ENCODE assay signal across 8 mouse cellular contexts in the genomic region with DNA sequence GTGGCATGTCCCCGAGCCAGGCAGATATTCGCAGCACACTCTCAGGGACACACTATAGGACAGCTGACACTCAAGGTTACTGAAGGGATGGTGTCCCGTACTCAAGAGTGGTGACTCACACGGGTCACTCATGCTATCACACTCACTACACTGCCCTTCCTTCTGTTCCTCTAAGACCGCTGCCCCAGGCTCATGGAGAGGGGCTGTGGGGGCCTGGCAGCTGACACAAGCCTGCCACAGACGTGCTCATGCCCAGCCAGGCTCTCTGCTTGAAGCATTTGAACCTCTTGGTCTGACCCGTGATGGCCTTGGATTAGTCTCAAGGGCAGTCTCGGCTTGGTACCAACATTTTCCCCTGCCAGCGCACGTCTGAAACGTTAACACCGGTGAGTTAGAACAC. TPM values are rescaled to one million over a fixed set of nuclear protein-coding genes. Genes with fewer than 3 reads are reported as not detected.
A peak's percentile ranks its signal among the peaks of the same experiment; 100 is the strongest.
DNase-seq lines count a peak whose midpoint lies in the region; ATAC-seq lines count a peak whose summit lies in the region.

No protein-coding gene starts in this region.

- ATAC-seq in forebrain, embryonic 11.5 days (replicated peaks; ENCODE audit: low FRiP score): 0 out of 2 replicates have a peak, but pooled peaks have one; percentile 35
- ATAC-seq in forebrain, embryonic 16.5 days: no peak
- no peak for ATAC-seq in limb, embryonic 12.5 days (ENCODE audit: insufficient number of reproducible peaks, insufficient read depth, low FRiP score, low TSS enrichment, low read depth)
- ATAC-seq in frontal cortex, adult (ENCODE audit: low TSS enrichment): no peak

- H3K9me3 ChIP-seq in forebrain, embryonic 11.5 days (ENCODE audit: control insufficient read depth, low read length): no peaks in the 10 kb centered on the region
- H3K9me3 ChIP-seq in forebrain, embryonic 16.5 days (ENCODE audit: control insufficient read depth, low read length): no peaks in the 10 kb centered on the region
- H3K9me3 ChIP-seq in limb, embryonic 12.5 days: no peaks in the 10 kb centered on the region

- H3K9ac ChIP-seq in forebrain, embryonic 11.5 days (ENCODE audit: low read length): no peak overlapping the region; the same call in 1 of the 2 replicates
- no peak overlapping the region for H3K9ac ChIP-seq in forebrain, embryonic 16.5 days (replicated peaks; ENCODE audit: low read depth, low read length)
- H3K9ac ChIP-seq in limb, embryonic 12.5 days (replicated peaks): no peak overlapping the region

- no peak overlapping the region for H3K27ac ChIP-seq in forebrain, embryonic 11.5 days (ENCODE audit: low read depth, low read length)
- no peak overlapping the region for H3K27ac ChIP-seq in forebrain, embryonic 16.5 days (ENCODE audit: low read length)
- H3K27ac ChIP-seq in limb, embryonic 12.5 days: peak overlapping the region; percentile 35

- no peaks in the 10 kb centered on the region for H3K36me3 ChIP-seq in forebrain, embryonic 11.5 days (ENCODE audit: control insufficient read depth, insufficient read depth, low read length)
- H3K36me3 ChIP-seq in forebrain, embryonic 16.5 days (ENCODE audit: control insufficient read depth, insufficient read depth): no peaks in the 10 kb centered on the region
- H3K36me3 ChIP-seq in limb, embryonic 12.5 days: no peaks in the 10 kb centered on the region

- H3K4me2 ChIP-seq in forebrain, embryonic 11.5 days (ENCODE audit: low read depth, low read length, severe bottlenecking): no peak overlapping the region
- no peak overlapping the region for H3K4me2 ChIP-seq in forebrain, embryonic 16.5 days (ENCODE audit: low read length)
- H3K4me2 ChIP-seq in limb, embryonic 12.5 days: no peak overlapping the region

- no peak overlapping the region for H3K4me3 ChIP-seq in forebrain, embryonic 11.5 days (ENCODE audit: low read depth, low read length)
- H3K4me3 ChIP-seq in forebrain, embryonic 16.5 days (replicated peaks; ENCODE audit: low read length): no peak overlapping the region
- H3K4me3 ChIP-seq in limb, embryonic 12.5 days (replicated peaks): no peak overlapping the region

- DNase-seq in forebrain, embryonic 11.5 days (ENCODE audit: low spot score): no peak
- DNase-seq in 416B (ENCODE audit: low read depth): peak; percentile 66
- DNase-seq in gastrocnemius, postnatal 25 days: peak; percentile 80
- no peak for DNase-seq in thymus, postnatal 36 days
- no peak for DNase-seq in frontal cortex, postnatal 10 days (ENCODE audit: low spot score in 2 of 2)

- 76% methylated on average over 12 of the region's 12 CpGs for WGBS in forebrain, embryonic 11.5 days
- WGBS in forebrain, embryonic 16.5 days: 74% methylated on average over 12 of the region's 12 CpGs
- 65% methylated on average over 12 of the region's 12 CpGs for WGBS in limb, embryonic 12.5 days

- H3K27me3 ChIP-seq in forebrain, embryonic 11.5 days (ENCODE audit: control insufficient read depth, insufficient read depth, low read length): no peaks in the 10 kb centered on the region
- H3K27me3 ChIP-seq in forebrain, embryonic 16.5 days (replicated peaks; ENCODE audit: control insufficient read depth, insufficient read depth, low read length): no peaks in the 10 kb centered on the region
- no peaks in the 10 kb centered on the region for H3K27me3 ChIP-seq in limb, embryonic 12.5 days

- H3K4me1 ChIP-seq in forebrain, embryonic 11.5 days (replicated peaks; ENCODE audit: control insufficient read depth, insufficient read depth, low read length): peaks cover 13% of the 10 kb centered on the region; the same call in 1 of the 2 replicates
- peaks cover 30% of the 10 kb centered on the region for H3K4me1 ChIP-seq in forebrain, embryonic 16.5 days (replicated peaks; ENCODE audit: control insufficient read depth, insufficient read depth, low read length)
- H3K4me1 ChIP-seq in limb, embryonic 12.5 days (replicated peaks): peaks cover 80% of the 10 kb centered on the region

RNA-seq across cellular contexts. Expression of a gene that starts 10.7 kb away (rescaled TPM):
- polyA plus RNA-seq in forebrain, embryonic 11.5 days (2014; fragmentation: Nextera tagmentation; extraction: Ambion mirVana): 13.6 and 13.7 TPM in 2 replicates
- polyA plus RNA-seq in forebrain, embryonic 16.5 days (2015; fragmentation: Nextera tagmentation; extraction: Ambion mirVana): 10.4 and 10.7 TPM in 2 replicates
- 1 to 10 TPM; 8.0 to 9.3 TPM for total RNA-seq in gastrocnemius, postnatal 25 days (2021)
- 14.5 and 15.6 TPM in 2 replicates for polyA plus RNA-seq in limb, embryonic 12.5 days (2016; fragmentation: Nextera tagmentation; extraction: Ambion mirVana)

Comparison
In these comparisons a context has a peak if more than half of its experiments do, and no peak if none do; other contexts are left out.
1. DNase-seq: peak in 416B (single experiment) and gastrocnemius, postnatal 25 days (single experiment); none in forebrain, embryonic 11.5 days (single experiment), thymus, postnatal 36 days (0 of 2) and frontal cortex, postnatal 10 days (0 of 2).